ENCODE assay signal across 8 mouse cellular contexts in genomic region chr3:105052171-105052936, GRCm38 (mm10). TPM values are rescaled to one million over a fixed set of nuclear protein-coding genes. Genes with fewer than 3 reads are reported as not detected.
A peak's percentile ranks its signal among the peaks of the same experiment; 100 is the strongest.
DNase-seq lines count a peak whose midpoint lies in the region; ATAC-seq and TF ChIP-seq lines count a peak whose summit lies in the region.

No protein-coding gene starts in this region.

- no peaks in the 10 kb centered on the region for H3K9me3 ChIP-seq in kidney, embryonic 16.5 days (ENCODE audit: low read length)
- no peaks in the 10 kb centered on the region for H3K9me3 ChIP-seq in hindbrain, embryonic 13.5 days
- H3K9me3 ChIP-seq in midbrain, embryonic 13.5 days, result no peaks in the 10 kb centered on the region

- no peaks in the 10 kb centered on the region for H3K27me3 ChIP-seq in kidney, embryonic 16.5 days (ENCODE audit: insufficient read depth, low read length)
- H3K27me3 ChIP-seq in hindbrain, embryonic 13.5 days, result no peaks in the 10 kb centered on the region
- no peaks in the 10 kb centered on the region for H3K27me3 ChIP-seq in midbrain, embryonic 13.5 days

- H3K4me1 ChIP-seq in kidney, embryonic 16.5 days (ENCODE audit: insufficient read depth, low read length), result peaks cover 45% of the 10 kb centered on the region
- H3K4me1 ChIP-seq in bone marrow macrophage, adult 2 months (ENCODE audit: control insufficient read depth, insufficient read depth, low read length), result peaks cover 40% of the 10 kb centered on the region
- peaks cover 45% of the 10 kb centered on the region for H3K4me1 ChIP-seq in hindbrain, embryonic 13.5 days (replicated peaks)
- peaks cover 46% of the 10 kb centered on the region for H3K4me1 ChIP-seq in midbrain, embryonic 13.5 days (replicated peaks)

- peak overlapping the region; percentile 79 for H3K4me3 ChIP-seq in kidney, embryonic 16.5 days (ENCODE audit: low read length)
- peak overlapping the region; percentile 87 for H3K4me3 ChIP-seq in bone marrow macrophage, adult 2 months (ENCODE audit: insufficient read depth, low read length)
- peak overlapping the region; percentile 89 for H3K4me3 ChIP-seq in hindbrain, embryonic 13.5 days
- H3K4me3 ChIP-seq in midbrain, embryonic 13.5 days (replicated peaks), result peak overlapping the region; percentile 93

- no peak for TF ChIP-seq CTCF in bone marrow macrophage, adult 2 months (IDR thresholded peaks at IDR 0.05; ENCODE audit: low read depth, low read length)

- no peak for TF ChIP-seq POLR2A in bone marrow macrophage, adult 2 months (IDR thresholded peaks at IDR 0.05; ENCODE audit: borderline replicate concordance, low read depth, low read length)

- H3K27ac ChIP-seq in kidney, embryonic 16.5 days (ENCODE audit: low read length), result peak overlapping the region; percentile 82
- peak overlapping the region; percentile 65 for H3K27ac ChIP-seq in bone marrow macrophage, adult 2 months (ENCODE audit: insufficient read depth, low read depth, low read length)
- H3K27ac ChIP-seq in hindbrain, embryonic 13.5 days, result peak overlapping the region; percentile 96
- H3K27ac ChIP-seq in midbrain, embryonic 13.5 days, result peak overlapping the region; percentile 92

- WGBS in kidney, embryonic 16.5 days, result 0% methylated on average over 36 of the region's 37 CpGs
- WGBS in hindbrain, embryonic 13.5 days, result under 1% methylated on average over 37 of the region's 37 CpGs
- WGBS in midbrain, embryonic 13.5 days, result 0% methylated on average over 37 of the region's 37 CpGs

- DNase-seq in kidney, postnatal 14 days, result no peak
- no peak for DNase-seq in right cerebral cortex, postnatal 14 days
- no peak for DNase-seq in yolk sac, embryonic 10.5 days (ENCODE audit: low spot score)
- DNase-seq in kidney, postnatal 10 days, result no peak

- peak overlapping the region; percentile 81 for H3K9ac ChIP-seq in kidney, embryonic 16.5 days (replicated peaks; ENCODE audit: low read length)
- peak overlapping the region; percentile 94 for H3K9ac ChIP-seq in hindbrain, embryonic 13.5 days
- peak overlapping the region; percentile 93 for H3K9ac ChIP-seq in midbrain, embryonic 13.5 days (replicated peaks)

- peak overlapping the region; percentile 85 for H3K4me2 ChIP-seq in kidney, embryonic 16.5 days (replicated peaks; ENCODE audit: low read depth, low read length)
- H3K4me2 ChIP-seq in hindbrain, embryonic 13.5 days, result peak overlapping the region; percentile 85
- peak overlapping the region; percentile 82 for H3K4me2 ChIP-seq in midbrain, embryonic 13.5 days (replicated peaks)

- no peaks in the 10 kb centered on the region for H3K36me3 ChIP-seq in kidney, embryonic 16.5 days (ENCODE audit: insufficient read depth, low read length)
- no peaks in the 10 kb centered on the region for H3K36me3 ChIP-seq in hindbrain, embryonic 13.5 days
- H3K36me3 ChIP-seq in midbrain, embryonic 13.5 days, result no peaks in the 10 kb centered on the region; the same call in 1 of the 2 replicates

- ATAC-seq in kidney, embryonic 16.5 days (ENCODE audit: low FRiP score, low TSS enrichment), result peak; percentile 61
- ATAC-seq in hindbrain, embryonic 13.5 days (ENCODE audit: low FRiP score), result peak; percentile 78
- ATAC-seq in midbrain, embryonic 13.5 days, result peak; percentile 0; the same call in 1 of the 2 replicates

RNA-seq across cellular contexts. Expression of gene Cttnbp2nl, which starts 0.6 kb away (rescaled TPM):
- 28.6 and 29.3 TPM in 2 replicates for polyA plus RNA-seq in kidney, embryonic 16.5 days (2015; fragmentation: Nextera tagmentation; extraction: Ambion mirVana)
- polyA plus RNA-seq in bone marrow macrophage, adult 2 months (2012; ENCODE audit: insufficient read depth, insufficient read length, missing spikeins), result 94.8 and 127 TPM in 2 replicates
- 62.9 and 66.5 TPM in 2 replicates for polyA plus RNA-seq in hindbrain, embryonic 13.5 days (2015; fragmentation: Nextera tagmentation; extraction: Ambion mirVana)
- polyA plus RNA-seq in midbrain, embryonic 13.5 days (2015; fragmentation: Nextera tagmentation; extraction: Ambion mirVana), result 63.6 and 66.7 TPM in 2 replicates

RNA-seq across cellular contexts. Expression of gene 4930564D02Rik, which starts 14.3 kb away (rescaled TPM):
- polyA plus RNA-seq in kidney, embryonic 16.5 days (2015; fragmentation: Nextera tagmentation; extraction: Ambion mirVana), result not detected in 2 replicates
- polyA plus RNA-seq in bone marrow macrophage, adult 2 months (2012; ENCODE audit: insufficient read depth, insufficient read length, missing spikeins), result not detected in 2 replicates
- not detected in 2 replicates for polyA plus RNA-seq in hindbrain, embryonic 13.5 days (2015; fragmentation: Nextera tagmentation; extraction: Ambion mirVana)
- not detected in 2 replicates for polyA plus RNA-seq in midbrain, embryonic 13.5 days (2015; fragmentation: Nextera tagmentation; extraction: Ambion mirVana)

Comparison
In these comparisons a context has a peak if more than half of its experiments do, and no peak if none do; other contexts are left out.
1. ATAC-seq: peak in every context shown above with its lines; median percentile 78 in hindbrain, embryonic 13.5 days; 61 in kidney, embryonic 16.5 days; 0 in midbrain, embryonic 13.5 days.